Mouse (Mus musculus) monocyte, adult 2 months (primary cell): ENCODE measurements around the gene Med9.

ENCODE experiments used
- DNase-seq, 2 experiments: peaks; one replicate each; pipeline ENCODE4 v3.0.0; 2022; ENCODE audit warnings: low spot score in 2 of 2, low read depth in 1 of 2

Med9 gene

DNA sequence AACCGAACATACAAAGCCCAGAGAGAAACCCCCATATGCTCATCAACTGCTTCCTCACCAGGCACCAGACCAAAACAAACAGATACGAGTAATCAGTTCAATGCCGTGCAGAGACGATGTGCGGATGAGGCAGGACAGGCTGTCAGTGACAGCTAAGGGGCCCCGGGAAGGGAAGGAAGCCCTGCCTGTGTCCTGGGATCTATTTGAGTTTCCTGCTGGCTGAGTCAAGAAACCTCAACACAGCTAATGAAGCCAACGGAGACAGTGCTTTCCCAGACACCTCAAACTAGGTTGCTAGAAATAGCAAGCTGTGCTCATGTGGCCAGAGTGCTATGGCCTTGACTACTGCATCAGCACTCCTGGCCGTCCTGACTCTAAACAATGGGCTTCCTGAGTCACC is 43.4 kb downstream of the Med9 start:
- DNase-seq: no peak

DNA sequence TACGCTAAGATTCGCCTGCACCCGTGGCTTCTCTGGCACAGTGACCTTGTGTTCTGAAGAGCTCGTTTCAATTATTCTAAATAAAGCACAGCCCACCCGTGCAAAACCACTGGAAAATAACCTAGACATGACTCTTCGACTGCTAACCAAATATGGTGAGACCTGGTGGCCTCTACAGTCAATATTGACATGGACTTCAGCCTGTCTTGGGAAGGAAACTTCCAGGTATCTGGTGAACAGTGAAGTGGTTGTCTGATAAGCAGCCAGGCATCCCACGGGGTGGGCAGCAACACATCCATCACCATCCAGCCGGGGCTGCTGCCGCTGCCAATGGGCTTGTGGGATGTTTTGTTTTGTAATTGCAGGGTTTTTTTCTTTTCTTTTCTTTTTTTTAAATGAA is 46.3 kb downstream of the Med9 start:
- no peak for DNase-seq

DNA sequence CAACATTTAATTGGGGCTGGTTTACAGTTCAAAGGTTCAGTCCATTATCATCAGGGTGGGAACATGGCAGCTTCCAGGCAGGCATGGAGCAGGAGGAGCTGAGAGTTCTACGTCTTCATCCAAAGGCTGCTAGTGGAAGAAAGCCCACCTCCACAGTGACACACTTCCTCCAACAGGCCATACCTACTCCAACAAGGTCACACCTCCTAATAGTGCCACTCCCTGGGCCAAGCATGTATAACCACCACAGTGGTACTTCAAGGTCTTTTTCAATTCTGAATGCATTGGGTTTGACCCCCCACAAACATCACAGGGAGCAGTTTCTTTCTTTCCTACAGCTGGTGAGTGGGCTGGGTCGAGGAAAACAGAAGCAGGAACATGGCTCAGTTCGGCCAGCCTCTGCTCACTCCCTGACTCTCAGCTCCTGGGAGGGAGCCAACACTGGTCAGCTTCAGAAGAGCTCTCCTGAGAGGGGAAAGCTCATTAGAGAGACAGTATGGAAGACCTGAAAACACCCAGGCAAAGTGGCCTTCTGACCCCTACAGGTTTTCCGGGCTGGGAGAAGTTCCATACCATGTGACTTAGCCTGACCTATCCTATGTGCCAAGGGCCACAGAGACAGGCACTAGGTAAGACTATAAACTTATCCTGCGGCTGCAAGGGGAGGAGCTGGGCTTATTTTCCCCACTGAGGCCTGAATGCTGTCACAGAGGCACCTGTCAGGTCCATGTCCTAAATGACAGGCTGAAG is 53.4 kb downstream of the Med9 start:
- DNase-seq: no peak

DNA sequence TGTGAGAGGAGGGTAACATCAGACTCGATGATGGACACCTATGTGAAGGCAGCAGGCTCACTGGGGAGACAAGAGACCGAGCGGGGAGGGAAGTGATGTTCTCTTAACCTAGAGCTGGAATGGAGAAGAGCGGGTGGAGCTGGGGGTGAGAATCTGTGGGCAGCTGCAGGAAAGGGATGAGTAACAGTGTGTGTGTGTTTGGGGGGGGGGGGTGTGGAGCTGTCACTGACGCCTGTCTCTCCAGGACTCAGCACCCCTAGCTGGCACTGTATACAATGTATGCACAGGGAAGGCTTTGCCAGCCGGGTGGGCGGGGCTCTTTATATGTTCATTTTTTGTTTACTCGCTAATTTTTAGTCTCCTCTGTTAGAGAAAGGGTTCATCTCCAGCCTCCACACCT is 55.8 kb downstream of the Med9 start:
- no peak for DNase-seq

DNA sequence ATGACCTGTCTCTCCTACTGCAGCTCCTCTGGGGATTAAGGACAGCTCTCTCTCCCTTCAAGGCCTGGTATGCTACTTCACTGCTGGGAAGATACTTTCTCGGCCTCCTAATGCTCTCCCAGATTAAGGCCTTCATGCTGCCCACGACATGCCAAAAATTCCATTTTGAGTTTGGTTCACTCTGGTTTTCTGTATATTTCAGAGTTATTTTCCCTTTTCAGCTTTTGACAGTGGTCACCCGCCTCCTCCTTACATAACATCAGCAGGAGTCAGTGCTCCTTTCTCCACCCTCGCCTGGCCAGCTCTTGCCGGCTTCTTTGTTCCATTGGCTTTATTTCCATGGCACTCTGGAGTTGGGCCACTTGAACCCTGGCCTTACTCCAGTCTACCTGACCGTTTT is 56.7 kb downstream of the Med9 start:
- DNase-seq: no peak

DNA sequence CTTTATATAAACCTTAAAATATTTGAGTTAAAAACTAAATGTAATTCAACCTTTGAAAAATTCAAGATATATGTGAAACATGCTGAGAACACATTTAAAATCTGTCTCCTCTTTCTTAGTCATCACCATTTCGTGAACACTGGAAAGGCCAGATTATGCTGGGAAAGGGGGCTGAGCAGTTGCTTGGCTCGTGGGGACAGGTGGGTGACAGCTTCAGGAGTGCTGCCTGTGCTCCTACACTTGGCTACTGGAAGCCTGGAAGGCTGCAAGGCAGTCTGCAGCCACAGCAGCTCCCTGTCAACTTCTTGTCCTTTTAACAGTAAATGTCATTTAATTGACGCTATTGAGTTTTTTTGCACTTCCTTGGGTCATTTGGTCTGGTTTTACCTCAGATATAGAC is 57.9 kb downstream of the Med9 start:
- no peak for DNase-seq

DNA sequence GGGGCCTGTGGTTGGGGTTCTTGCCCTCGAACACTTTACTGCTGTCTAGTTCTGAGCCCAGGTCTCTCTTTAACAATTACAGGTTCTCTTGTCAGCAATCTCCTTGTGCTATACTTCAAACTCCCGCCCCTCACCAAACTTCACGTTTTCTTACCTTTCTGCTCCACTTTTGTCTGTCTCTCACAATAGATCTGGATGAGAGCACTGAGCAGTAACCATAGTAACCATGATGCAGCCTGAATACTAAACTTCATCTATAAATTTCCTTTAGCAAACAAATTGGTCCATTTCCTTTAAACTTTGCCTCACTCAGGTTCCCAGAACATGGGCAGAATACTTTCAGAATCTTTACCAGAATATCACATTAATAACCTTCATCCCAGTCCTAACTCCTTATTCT is 61.4 kb downstream of the Med9 start:
- no peak for DNase-seq

DNA sequence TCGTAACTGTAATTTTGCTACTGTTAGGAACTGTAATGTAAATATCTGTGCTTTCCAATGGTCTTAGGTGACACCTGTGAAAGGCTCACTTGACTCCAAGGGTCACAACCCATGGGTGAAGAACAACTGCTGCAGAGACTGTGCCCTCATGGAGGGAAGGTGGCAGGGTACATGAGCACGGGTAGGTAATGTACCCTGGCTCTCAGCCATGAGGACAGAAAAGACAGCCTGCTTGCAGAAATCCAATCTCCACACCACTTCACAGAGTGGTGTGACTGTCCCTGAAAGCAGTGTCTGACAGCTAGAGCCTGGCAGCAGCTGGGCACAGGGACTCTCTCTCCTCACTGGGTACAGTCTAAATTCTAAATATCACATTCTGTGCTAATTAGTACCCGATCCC is 63.5 kb downstream of the Med9 start:
- DNase-seq: no peak
